Mouse (Mus musculus) midbrain, embryonic 12.5 days (tissue): ENCODE results near the gene Bbx. TPM values are rescaled to one million over a fixed set of nuclear protein-coding genes. Genes with fewer than 3 reads are reported as not detected.
A peak's percentile ranks its signal among the peaks of the same experiment; 100 is the strongest.

ENCODE experiments used
- ATAC-seq: fragments of 200-750 bp; cut with Nextera tagmentation; 2 replicates; pipeline ENCODE4 v1.8.0; 2017; ENCODE audit warnings: low read depth, moderate TSS enrichment, moderate library complexity; ENCODE audit not compliant: low FRiP score
- H3K27ac ChIP-seq: fragments of 300-500 bp; sonication (generic); replicated peaks from 2 replicates; pipeline ENCODE4 v1.5.1; 2016; ENCODE audit warnings: mild to moderate bottlenecking
- H3K27me3 ChIP-seq: fragments of 300-500 bp; sonication (generic); 2 replicates; pipeline ENCODE4 v1.6.1; 2016; ENCODE audit warnings: mild to moderate bottlenecking
- H3K36me3 ChIP-seq: fragments of 300-500 bp; sonication (generic); 2 replicates; pipeline ENCODE4 v1.6.1; 2016
- H3K4me1 ChIP-seq: fragments of 300-500 bp; sonication (generic); 2 replicates; pipeline ENCODE4 v1.6.1; 2016
- H3K4me2 ChIP-seq: fragments of 300-500 bp; sonication (generic); replicated peaks from 2 replicates; pipeline ENCODE4 v1.6.1; 2016; ENCODE audit warnings: mild to moderate bottlenecking, moderate library complexity
- H3K4me3 ChIP-seq: fragments of 300-500 bp; sonication (generic); 2 replicates; pipeline ENCODE4 v1.5.1; 2016; ENCODE audit warnings: mild to moderate bottlenecking
- H3K9ac ChIP-seq: fragments of 300-500 bp; sonication (generic); replicated peaks from 2 replicates; pipeline ENCODE4 v1.6.1; 2016; ENCODE audit warnings: mild to moderate bottlenecking, moderate library complexity
- H3K9me3 ChIP-seq: fragments of 300-500 bp; sonication (generic); 2 replicates; pipeline ENCODE4 v1.6.1; 2016; ENCODE audit warnings: mild to moderate bottlenecking
- WGBS: fragments of 180-500 bp; shearing (Covaris S2); methylation state at CpG from one replicate; pipeline ENCODE4 v1.1.7; 2016; 5-methylcytosine and 5-hydroxymethylcytosine counted together
- polyA plus RNA-seq: library from polyadenylated mRNA; unstranded; fragments of >200 nt; fragmentation: Nextera tagmentation; extraction: Ambion mirVana; gene quantifications from 2 replicates; pipeline ENCODE4 v1.2.1, GENCODE M21; 2016

Bbx gene
- polyA plus RNA-seq, 1 experiment from 2014 or later, result 32.6 TPM

GRCm38 (mm10) chr16:50437331-50437730 lies 5.1 kb upstream of the Bbx start:
- ATAC-seq, result no peak
- H3K36me3 ChIP-seq, result no peaks in the 10 kb centered on the region
- no peaks in the 10 kb centered on the region for H3K9me3 ChIP-seq
- no peak overlapping the region for H3K27ac ChIP-seq
- H3K9ac ChIP-seq, result no peak overlapping the region
- H3K4me2 ChIP-seq, result no peak overlapping the region
- peaks cover 5% of the 10 kb centered on the region for H3K4me1 ChIP-seq
- no peak overlapping the region for H3K4me3 ChIP-seq
- 60% methylated on average over 2 of the region's 2 CpGs for WGBS
- H3K27me3 ChIP-seq, result no peaks in the 10 kb centered on the region

GRCm38 (mm10) chr16:50431011-50431981 lies 894 bp downstream of the Bbx start:
- H3K27ac ChIP-seq, result peak overlapping the region; percentile 98
- ATAC-seq, result peak; percentile 68
- H3K36me3 ChIP-seq, result no peaks in the 10 kb centered on the region
- H3K4me2 ChIP-seq, result peak overlapping the region; percentile 100
- under 1% methylated on average over 64 of the region's 72 CpGs for WGBS
- H3K4me1 ChIP-seq, result peaks cover 5% of the 10 kb centered on the region
- H3K4me3 ChIP-seq, result peak overlapping the region; percentile 89
- no peaks in the 10 kb centered on the region for H3K9me3 ChIP-seq
- peak overlapping the region; percentile 89 for H3K9ac ChIP-seq
- H3K27me3 ChIP-seq, result no peaks in the 10 kb centered on the region

- H3K27me3 ChIP-seq, result no peaks in the 10 kb centered on the region
- H3K9me3 ChIP-seq, result no peaks in the 10 kb centered on the region
- H3K4me3 ChIP-seq, result peak overlapping the region; percentile 89
- H3K27ac ChIP-seq, result no peak overlapping the region
- peak overlapping the region; percentile 100 for H3K4me2 ChIP-seq
- peaks cover 5% of the 10 kb centered on the region for H3K4me1 ChIP-seq
- WGBS, result under 1% methylated on average over 12 of the region's 12 CpGs
- H3K36me3 ChIP-seq, result no peaks in the 10 kb centered on the region
- no peak for ATAC-seq
- peak overlapping the region; percentile 89 for H3K9ac ChIP-seq
Measured at GRCm38 (mm10) chr16:50430515-50430877, 1.7 kb downstream of the Bbx start.

GRCm38 (mm10) chr16:50429692-50430514 lies 2.3 kb downstream of the Bbx start:
- no peaks in the 10 kb centered on the region for H3K9me3 ChIP-seq
- H3K27me3 ChIP-seq, result no peaks in the 10 kb centered on the region
- peak overlapping the region; percentile 15; the same call in 1 of the 2 replicates for H3K27ac ChIP-seq
- under 1% methylated on average over 64 of the region's 69 CpGs for WGBS
- ATAC-seq, result peak; percentile 7; the same call in 1 of the 2 replicates
- H3K4me3 ChIP-seq, result peak overlapping the region; percentile 89
- peaks cover 5% of the 10 kb centered on the region for H3K4me1 ChIP-seq
- H3K36me3 ChIP-seq, result no peaks in the 10 kb centered on the region
- peak overlapping the region; percentile 100 for H3K4me2 ChIP-seq
- H3K9ac ChIP-seq, result peak overlapping the region; percentile 89

GRCm38 (mm10) chr16:50428871-50429691 lies 3.1 kb downstream of the Bbx start:
- no peaks in the 10 kb centered on the region for H3K9me3 ChIP-seq
- ATAC-seq, result no peak
- WGBS, result 2% methylated on average over 23 of the region's 23 CpGs
- H3K4me3 ChIP-seq, result peak overlapping the region; percentile 89
- H3K27me3 ChIP-seq, result no peaks in the 10 kb centered on the region
- no peaks in the 10 kb centered on the region for H3K36me3 ChIP-seq
- no peak overlapping the region for H3K27ac ChIP-seq
- H3K4me2 ChIP-seq, result peak overlapping the region; percentile 100
- H3K9ac ChIP-seq, result peak overlapping the region; percentile 89
- peaks cover 5% of the 10 kb centered on the region for H3K4me1 ChIP-seq

GRCm38 (mm10) chr16:50420130-50420529 lies 12.1 kb downstream of the Bbx start:
- Histone ChIP-seq H3K9me3 (no peaks in the 10 kb centered on the region), H3K4me2 (no peak overlapping the region), H3K4me1 (no peaks in the 10 kb centered on the region), H3K36me3 (no peaks in the 10 kb centered on the region), H3K9ac (no peak overlapping the region), H3K27ac (no peak overlapping the region), H3K4me3 (no peak overlapping the region), H3K27me3 (no peaks in the 10 kb centered on the region)
- WGBS, result 23% methylated on average over 1 of the region's 1 CpGs
- ATAC-seq, result no peak

GRCm38 (mm10) chr16:50415406-50415805 lies 16.8 kb downstream of the Bbx start:
- Histone ChIP-seq H3K9me3 (no peaks in the 10 kb centered on the region), H3K9ac (no peak overlapping the region), H3K36me3 (no peaks in the 10 kb centered on the region), H3K27ac (no peak overlapping the region), H3K4me2 (no peak overlapping the region), H3K4me3 (no peak overlapping the region), H3K27me3 (no peaks in the 10 kb centered on the region), H3K4me1 (no peaks in the 10 kb centered on the region)
- 81% methylated on average over 8 of the region's 8 CpGs for WGBS
- no peak for ATAC-seq

GRCm38 (mm10) chr16:50402851-50403250 lies 29.3 kb downstream of the Bbx start:
- no peak overlapping the region for H3K27ac ChIP-seq
- no peak overlapping the region for H3K9ac ChIP-seq
- 89% methylated on average over 5 of the region's 5 CpGs for WGBS
- H3K9me3 ChIP-seq, result no peaks in the 10 kb centered on the region
- H3K4me2 ChIP-seq, result no peak overlapping the region
- no peaks in the 10 kb centered on the region for H3K27me3 ChIP-seq
- no peak overlapping the region for H3K4me3 ChIP-seq
- no peak for ATAC-seq
- H3K4me1 ChIP-seq, result no peaks in the 10 kb centered on the region
- H3K36me3 ChIP-seq, result no peaks in the 10 kb centered on the region

GRCm38 (mm10) chr16:50399775-50400174 lies 32.4 kb downstream of the Bbx start:
- ATAC-seq, result no peak
- 93% methylated on average over 6 of the region's 6 CpGs for WGBS
- H3K4me2 ChIP-seq, result no peak overlapping the region
- H3K4me1 ChIP-seq, result no peaks in the 10 kb centered on the region
- H3K9me3 ChIP-seq, result no peaks in the 10 kb centered on the region
- H3K36me3 ChIP-seq, result no peaks in the 10 kb centered on the region
- no peak overlapping the region for H3K9ac ChIP-seq
- no peaks in the 10 kb centered on the region for H3K27me3 ChIP-seq
- no peak overlapping the region for H3K27ac ChIP-seq
- no peak overlapping the region for H3K4me3 ChIP-seq

GRCm38 (mm10) chr16:50398564-50398963 lies 33.6 kb downstream of the Bbx start:
- WGBS, result 66% methylated on average over 4 of the region's 4 CpGs
- Histone ChIP-seq H3K36me3 (no peaks in the 10 kb centered on the region), H3K4me1 (no peaks in the 10 kb centered on the region), H3K4me3 (no peak overlapping the region), H3K9ac (no peak overlapping the region), H3K9me3 (no peaks in the 10 kb centered on the region), H3K27ac (no peak overlapping the region), H3K4me2 (no peak overlapping the region), H3K27me3 (no peaks in the 10 kb centered on the region)
- ATAC-seq, result no peak

GRCm38 (mm10) chr16:50395928-50396612 lies 36.1 kb downstream of the Bbx start:
- Histone ChIP-seq H3K27me3 (no peaks in the 10 kb centered on the region), H3K9me3 (no peaks in the 10 kb centered on the region), H3K27ac (no peak overlapping the region), H3K4me3 (no peak overlapping the region), H3K4me2 (no peak overlapping the region), H3K9ac (no peak overlapping the region), H3K4me1 (no peaks in the 10 kb centered on the region), H3K36me3 (no peaks in the 10 kb centered on the region)
- ATAC-seq, result no peak
- WGBS, result 90% methylated on average over 6 of the region's 6 CpGs
